Mouse (Mus musculus) ES-Bruce4 (cell line): ENCODE measurements around the gene Ppp2r5b. TPM values are rescaled to one million over a fixed set of nuclear protein-coding genes. Genes with fewer than 3 reads are reported as not detected.

Experiments used
- H3K27ac ChIP-seq: 2 replicates; pipeline ENCODE4 v1.5.1; 2012; ENCODE audit warnings: low read length, inconsistent platforms; ENCODE audit not compliant: insufficient read depth
- H3K27me3 ChIP-seq: 2 replicates; pipeline ENCODE4 v1.6.1; 2012; ENCODE audit warnings: mild to moderate bottlenecking, low read length, inconsistent platforms; ENCODE audit not compliant: control insufficient read depth, poor library complexity, insufficient read depth, severe bottlenecking
- H3K36me3 ChIP-seq: 2 replicates; pipeline ENCODE4 v1.6.1; 2012; ENCODE audit warnings: inconsistent platforms, mild to moderate bottlenecking, low read length, moderate library complexity; ENCODE audit not compliant: control insufficient read depth, poor library complexity, insufficient read depth, severe bottlenecking
- H3K4me1 ChIP-seq: one replicate; pipeline ENCODE4 v1.8.1; 2011; ENCODE audit warnings: low read length; ENCODE audit not compliant: control insufficient read depth, insufficient read depth
- H3K4me3 ChIP-seq: 2 replicates; pipeline ENCODE4 v1.5.1; 2011; ENCODE audit warnings: low read depth, mild to moderate bottlenecking, low read length
- H3K9ac ChIP-seq: 2 replicates; pipeline ENCODE4 v1.6.1; 2012; ENCODE audit warnings: low read depth, mild to moderate bottlenecking, inconsistent platforms; ENCODE audit not compliant: poor library complexity, severe bottlenecking
- H3K9me3 ChIP-seq: replicated peaks from 2 replicates; pipeline ENCODE4 v1.6.1; 2012; ENCODE audit warnings: mild to moderate bottlenecking, low read length, inconsistent platforms; ENCODE audit not compliant: control insufficient read depth, poor library complexity, insufficient read depth, severe bottlenecking
- CTCF ChIP-seq: IDR thresholded peaks from one replicate; pipeline ENCODE4 v1.8.1; 2011; ENCODE audit warnings: low read depth, low read length
- EP300 ChIP-seq: IDR thresholded peaks from 2 replicates; pipeline ENCODE4 v1.6.1; 2011; ENCODE audit warnings: low read depth, low read length; ENCODE audit not compliant: insufficient read depth
- POLR2A ChIP-seq: IDR thresholded peaks from one replicate; pipeline ENCODE4 v1.8.1; 2011; ENCODE audit warnings: low read length; ENCODE audit not compliant: insufficient read depth
- polyA plus RNA-seq: library from polyadenylated mRNA; stranded (reverse); fragments of >200 nt; gene quantifications from 2 replicates; pipeline ENCODE4 v1.2.4, GENCODE M21; 2011; ENCODE audit warnings: low read depth; ENCODE audit not compliant: missing spikeins, insufficient read depth, insufficient read length

Ppp2r5b gene
- polyA plus RNA-seq, 1 experiment = 12.2 TPM

DNA sequence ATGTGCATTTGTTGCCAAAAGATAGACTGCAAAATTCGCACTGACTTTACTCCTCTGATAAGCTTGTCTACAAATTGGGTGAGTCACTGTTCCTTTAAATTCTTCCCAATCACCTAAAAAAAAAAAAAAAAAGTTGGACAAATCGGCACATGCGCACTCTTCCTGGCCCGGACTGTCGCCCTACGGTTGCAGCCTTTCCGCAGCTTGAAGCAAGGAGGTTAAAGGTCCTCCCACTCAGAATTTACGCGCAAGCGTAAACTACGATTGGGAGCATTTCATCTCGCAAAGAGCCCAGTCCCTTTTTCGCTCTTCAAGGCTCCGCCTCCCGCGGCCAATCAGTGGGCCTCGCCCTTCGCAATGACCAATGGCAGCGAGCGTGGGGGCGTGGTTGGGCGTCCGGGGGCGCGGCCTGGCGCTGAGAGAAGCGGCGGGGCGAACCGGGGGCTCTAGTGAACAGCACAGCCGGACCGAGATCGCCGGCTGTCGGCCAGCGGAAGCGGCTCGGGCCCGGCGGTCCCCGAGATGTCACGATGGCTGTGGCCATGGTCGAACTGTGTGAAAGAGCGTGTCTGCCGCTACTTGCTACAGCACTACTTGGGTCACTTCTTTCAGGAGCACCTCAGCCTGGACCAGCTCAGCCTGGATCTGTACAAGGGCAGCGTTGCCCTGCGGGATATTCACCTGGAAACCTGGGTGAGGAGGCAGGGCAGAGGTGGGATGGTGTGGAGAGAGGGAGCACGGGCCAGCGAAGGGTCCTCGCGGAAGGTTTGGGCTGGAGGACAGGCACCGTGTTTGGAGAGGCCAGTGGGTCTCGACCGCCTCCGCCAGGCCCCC lies 5.8 kb upstream of the Ppp2r5b start, which contains the start of gene Atg2a:
Gene Atg2a, plus strand, starts transcription at position 395 of the 834 bp plus-strand sequence.
- no peaks in the 10 kb centered on the region for H3K9me3 ChIP-seq
- H3K9ac ChIP-seq = peak within 1 kb of the TSS; percentile 54
- no peak for TF ChIP-seq POLR2A
- no peak for TF ChIP-seq CTCF
- no peak for TF ChIP-seq EP300
- H3K27me3 ChIP-seq = no peaks in the 10 kb centered on the region
- H3K4me3 ChIP-seq = peak within 1 kb of the TSS; percentile 81
- peak within 1 kb of the TSS; percentile 90 for H3K27ac ChIP-seq
- H3K4me1 ChIP-seq = peaks cover 5% of the 10 kb centered on the region
- H3K36me3 ChIP-seq = no peaks in the 10 kb centered on the region; the same call in 1 of the 2 replicates

DNA sequence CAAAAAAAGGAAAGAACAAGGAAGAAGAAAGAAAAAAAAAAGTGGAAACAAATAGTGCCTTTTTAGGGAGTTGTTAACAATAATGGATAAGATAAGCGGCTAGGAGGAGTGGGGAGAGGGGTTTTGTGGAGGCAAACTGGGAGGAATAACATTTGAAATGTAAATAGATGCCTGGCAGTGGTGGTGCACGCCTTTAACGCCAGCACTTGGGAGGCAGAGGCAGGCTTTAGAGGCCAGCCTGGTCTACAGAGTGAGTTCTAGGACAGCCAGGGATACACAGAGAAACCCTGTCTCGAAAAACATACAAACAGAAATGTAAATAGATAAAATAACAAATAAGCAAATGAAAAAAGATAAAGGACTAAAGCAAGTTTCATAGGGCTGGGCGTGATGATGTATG lies 5.1 kb upstream of the Ppp2r5b start:
- no peaks in the 10 kb centered on the region for H3K9me3 ChIP-seq
- H3K4me1 ChIP-seq = peaks cover 5% of the 10 kb centered on the region
- 0 out of 2 replicates have a peak overlapping the region, but pooled peaks have one; percentile 21 for H3K4me3 ChIP-seq
- no peaks in the 10 kb centered on the region; the same call in 1 of the 2 replicates for H3K36me3 ChIP-seq
- TF ChIP-seq CTCF (no peak), POLR2A (no peak), EP300 (no peak)
- no peaks in the 10 kb centered on the region for H3K27me3 ChIP-seq
- H3K9ac ChIP-seq = peak overlapping the region; percentile 53
- peak overlapping the region; percentile 90 for H3K27ac ChIP-seq

DNA sequence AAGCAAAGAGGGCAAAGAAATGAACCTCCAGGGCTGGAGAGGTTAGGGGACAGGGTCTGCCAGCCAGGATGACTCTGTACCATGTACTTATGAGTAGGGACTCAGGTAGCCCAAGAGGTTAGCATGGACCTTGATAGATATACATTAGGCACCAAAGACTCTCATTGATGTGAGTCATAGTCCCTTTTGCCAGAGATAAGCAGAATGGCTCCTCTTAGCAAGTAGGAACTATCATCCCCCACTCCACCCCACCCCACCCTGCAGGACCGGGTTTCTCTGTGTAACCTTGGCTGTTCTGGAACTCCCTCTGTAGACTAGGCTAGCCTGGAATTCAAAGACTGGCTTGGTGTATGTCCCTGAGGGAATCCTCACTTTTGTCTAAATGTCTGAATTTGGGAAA lies 4.5 kb upstream of the Ppp2r5b start:
- no peak overlapping the region for H3K4me3 ChIP-seq
- H3K27ac ChIP-seq = peak overlapping the region; percentile 90
- H3K36me3 ChIP-seq = no peaks in the 10 kb centered on the region; the same call in 1 of the 2 replicates
- H3K9ac ChIP-seq = no peak overlapping the region
- no peaks in the 10 kb centered on the region for H3K9me3 ChIP-seq
- peaks cover 5% of the 10 kb centered on the region for H3K4me1 ChIP-seq
- TF ChIP-seq EP300 = no peak
- no peak for TF ChIP-seq POLR2A
- no peak for TF ChIP-seq CTCF
- no peaks in the 10 kb centered on the region for H3K27me3 ChIP-seq

DNA sequence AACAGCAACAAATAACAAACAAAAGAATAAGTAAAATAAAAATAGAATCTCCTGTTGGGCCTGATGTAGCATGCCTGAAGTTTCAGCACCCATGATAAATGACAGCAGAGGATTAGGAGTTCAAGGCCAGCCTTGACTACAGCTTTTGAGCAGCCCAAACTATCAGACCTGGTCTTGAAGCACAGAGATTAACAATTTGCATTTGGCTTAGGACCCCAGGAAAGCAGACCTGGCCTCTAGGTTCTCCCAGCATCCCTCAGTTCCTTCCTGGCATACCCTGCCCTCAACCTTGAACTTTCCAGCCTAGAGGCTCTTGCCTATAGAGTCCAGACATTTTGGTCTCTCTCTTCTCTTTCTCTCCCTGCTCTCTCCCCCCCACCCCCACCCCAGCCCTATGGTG lies 3.1 kb upstream of the Ppp2r5b start:
- Histone ChIP-seq H3K4me1 (peaks cover 5% of the 10 kb centered on the region), H3K9me3 (no peaks in the 10 kb centered on the region), H3K36me3 (no peaks in the 10 kb centered on the region), H3K27ac (peak overlapping the region; percentile 90), H3K4me3 (no peak overlapping the region), H3K9ac (no peak overlapping the region), H3K27me3 (no peaks in the 10 kb centered on the region)
- TF ChIP-seq CTCF (no peak), EP300 (no peak), POLR2A (no peak)

DNA sequence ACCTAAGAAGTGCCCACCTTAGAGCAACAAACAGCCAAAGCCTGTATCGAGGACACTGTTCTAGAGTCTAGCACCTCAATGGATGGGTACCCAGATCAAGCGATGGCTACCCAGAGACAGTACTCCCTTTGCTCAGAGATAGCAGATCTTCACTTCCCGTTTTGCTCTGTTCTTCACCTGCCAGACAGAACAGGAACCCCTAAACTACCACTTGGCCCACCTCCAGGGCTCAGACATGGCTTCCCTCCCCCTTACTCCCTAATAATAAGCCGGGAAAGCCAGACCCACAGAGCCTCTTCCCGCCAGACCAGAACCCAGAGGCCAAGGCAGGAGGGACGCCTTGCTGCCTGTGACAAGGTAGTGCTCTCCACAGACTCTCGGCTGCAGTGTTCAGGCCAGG lies 1.2 kb upstream of the Ppp2r5b start:
- Histone ChIP-seq H3K9ac (no peak overlapping the region), H3K9me3 (no peaks in the 10 kb centered on the region), H3K4me1 (peaks cover 5% of the 10 kb centered on the region), H3K4me3 (no peak overlapping the region), H3K27me3 (no peaks in the 10 kb centered on the region), H3K36me3 (no peaks in the 10 kb centered on the region), H3K27ac (no peak overlapping the region)
- TF ChIP-seq EP300 (no peak), POLR2A (no peak), CTCF (no peak)

DNA sequence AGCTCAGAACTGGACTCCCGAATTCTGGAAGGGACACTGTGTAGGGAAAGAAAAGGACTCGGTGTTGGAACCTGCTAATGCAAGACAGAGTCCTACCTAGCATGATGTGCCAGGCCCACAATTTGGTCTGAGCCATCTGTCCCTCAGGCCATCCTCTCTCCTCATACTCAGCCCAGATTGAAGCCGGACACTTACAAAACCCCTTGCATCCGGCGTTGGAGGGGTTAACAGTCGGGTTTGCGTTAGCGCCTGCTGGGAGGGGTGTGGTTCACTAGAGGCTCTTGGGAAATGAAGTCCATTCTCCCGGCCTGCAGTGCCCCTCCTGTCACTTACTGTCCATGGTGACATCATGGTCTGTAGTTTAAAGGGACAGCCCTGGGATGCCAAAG lies 375 bp upstream of the Ppp2r5b start:
- Histone ChIP-seq H3K4me3 (peak overlapping the region; percentile 76), H3K4me1 (peaks cover 5% of the 10 kb centered on the region), H3K27ac (peak overlapping the region; percentile 68), H3K36me3 (no peaks in the 10 kb centered on the region), H3K9me3 (no peaks in the 10 kb centered on the region), H3K9ac (peak overlapping the region; percentile 45), H3K27me3 (no peaks in the 10 kb centered on the region)
- TF ChIP-seq POLR2A (no peak), EP300 (no peak), CTCF (no peak)
